Mouse (Mus musculus): ENCODE measurements around the gene Creb3l2.

Gene Creb3l2

GRCm38 (mm10) chr6:37322641-37323040, 119.3 kb downstream of the Creb3l2 start:
- DNase-seq = no peak

GRCm38 (mm10) chr6:37322088-37322487, 119.9 kb downstream of the Creb3l2 start:
- no peak for DNase-seq

GRCm38 (mm10) chr6:37317904-37318303, 124.0 kb downstream of the Creb3l2 start:
- no peak for DNase-seq

GRCm38 (mm10) chr6:37315440-37315839, 126.5 kb downstream of the Creb3l2 start:
- no peak for DNase-seq

- DNase-seq = no peak
Measured at GRCm38 (mm10) chr6:37310601-37311000, 131.3 kb downstream of the Creb3l2 start.

- DNase-seq = no peak
Measured at GRCm38 (mm10) chr6:37306616-37307015, 135.3 kb downstream of the Creb3l2 start.

- no peak for DNase-seq
Measured at GRCm38 (mm10) chr6:37300492-37300891, 141.5 kb downstream of the Creb3l2 start.

- DNase-seq = no peak
Measured at GRCm38 (mm10) chr6:37299562-37300390, 142.2 kb downstream of the Creb3l2 start, which contains the start of gene Dgki. Dgki (minus strand) TSS chr6:37300184.

GRCm38 (mm10) chr6:37298982-37299381, 143.0 kb downstream of the Creb3l2 start:
- no peak for DNase-seq

- no peak for DNase-seq
Measured at GRCm38 (mm10) chr6:37297744-37298482, 144.0 kb downstream of the Creb3l2 start.

- DNase-seq = no peak
Measured at GRCm38 (mm10) chr6:37292068-37292467, 149.9 kb downstream of the Creb3l2 start.

GRCm38 (mm10) chr6:37291171-37291570, 150.8 kb downstream of the Creb3l2 start:
- DNase-seq = no peak

- DNase-seq = no peak
Measured at GRCm38 (mm10) chr6:37290691-37291090, 151.3 kb downstream of the Creb3l2 start.

GRCm38 (mm10) chr6:37286134-37286533, 155.8 kb downstream of the Creb3l2 start:
- no peak for DNase-seq

GRCm38 (mm10) chr6:37284879-37285278, 157.1 kb downstream of the Creb3l2 start:
- DNase-seq = no peak

GRCm38 (mm10) chr6:37283336-37283735, 158.6 kb downstream of the Creb3l2 start:
- DNase-seq = no peak

GRCm38 (mm10) chr6:37282659-37283058, 159.3 kb downstream of the Creb3l2 start:
- no peak for DNase-seq

Data from kidney, adult 8-10 months (tissue).